In genomic region chr1:126877495-126877894, GRCm38 (mm10) we compare ENCODE assay signal across 20 mouse cellular contexts. TPM values are rescaled to one million over a fixed set of nuclear protein-coding genes. Genes with fewer than 3 reads are reported as not detected.
"Had no signal": no experiment of that assay in that cellular context is flagged by ENCODE, and none has a peak within 500 bp of the region (broad histone marks: within the 10 kb centered on the region; RNA-seq: fewer than 3 reads in every experiment).

No protein-coding gene starts in this region.

- ATAC-seq: hindbrain, embryonic 16.5 days; hindbrain, postnatal 0 days; inflammation-experienced regulatory T-cells, adult 6 months; intestine, embryonic 15.5 days; intestine, embryonic 16.5 days; intestine, postnatal 0 days had no signal

- H3K4me1 ChIP-seq: heart, embryonic 12.5 days; heart, embryonic 13.5 days; heart, embryonic 15.5 days; hindbrain, embryonic 10.5 days; hindbrain, embryonic 12.5 days; hindbrain, embryonic 13.5 days; hindbrain, embryonic 15.5 days; intestine, embryonic 15.5 days; kidney, embryonic 15.5 days had no signal

- H3K4me2 ChIP-seq: heart, embryonic 11.5 days; heart, embryonic 12.5 days; heart, embryonic 13.5 days; heart, embryonic 15.5 days; hindbrain, embryonic 12.5 days; hindbrain, embryonic 13.5 days; hindbrain, embryonic 14.5 days; hindbrain, embryonic 15.5 days; intestine, embryonic 15.5 days; kidney, embryonic 15.5 days had no signal

- H3K4me3 ChIP-seq: heart, embryonic 12.5 days; heart, embryonic 13.5 days; heart, embryonic 15.5 days; hindbrain, embryonic 10.5 days; hindbrain, embryonic 12.5 days; hindbrain, embryonic 13.5 days; hindbrain, embryonic 15.5 days; intestine, embryonic 15.5 days; kidney, embryonic 15.5 days; layer of hippocampus, adult 2 months; left cerebral cortex, adult 2 months had no signal

- H3K9me3 ChIP-seq: heart, embryonic 12.5 days; heart, embryonic 13.5 days; heart, embryonic 15.5 days; hindbrain, embryonic 10.5 days; hindbrain, embryonic 12.5 days; hindbrain, embryonic 15.5 days; intestine, embryonic 15.5 days; kidney, embryonic 15.5 days had no signal

- H3K27ac ChIP-seq: heart, embryonic 13.5 days; heart, embryonic 15.5 days; hindbrain, embryonic 10.5 days; hindbrain, embryonic 12.5 days; hindbrain, embryonic 13.5 days; hindbrain, embryonic 14.5 days; hindbrain, embryonic 15.5 days; hindbrain, postnatal 0 days; intestine, embryonic 15.5 days; kidney, embryonic 15.5 days; kidney, postnatal 0 days; layer of hippocampus, adult 2 months; left cerebral cortex, adult 2 months had no signal

- H3K27me3 ChIP-seq: heart, embryonic 12.5 days; heart, embryonic 13.5 days; heart, embryonic 15.5 days; hindbrain, embryonic 12.5 days; hindbrain, embryonic 13.5 days; hindbrain, embryonic 15.5 days; intestine, embryonic 15.5 days; kidney, embryonic 15.5 days had no signal

- H3K36me3 ChIP-seq: heart, embryonic 12.5 days; heart, embryonic 13.5 days; heart, embryonic 15.5 days; hindbrain, embryonic 10.5 days; hindbrain, embryonic 12.5 days; hindbrain, embryonic 13.5 days; hindbrain, embryonic 15.5 days; intestine, embryonic 15.5 days; kidney, embryonic 15.5 days had no signal

- H3K9ac ChIP-seq: heart, embryonic 12.5 days; heart, embryonic 13.5 days; heart, embryonic 15.5 days; hindbrain, embryonic 12.5 days; hindbrain, embryonic 13.5 days; hindbrain, embryonic 14.5 days; hindbrain, embryonic 15.5 days; intestine, embryonic 15.5 days; kidney, embryonic 15.5 days had no signal

RNA-seq across cellular contexts. Expression of gene Nckap5, which starts 46.9 kb away (rescaled TPM):
- total RNA-seq: hematopoietic stem cell, adult 5-6 weeks had no signal
